Mouse (Mus musculus): ENCODE measurements at regions not wholly inside any gene's neighbourhood (a gene's known extent, or its start where the extent isn't known, plus 50 kb on each side); places are given as distances from the start of the nearest gene placed in this dataset.

DNA sequence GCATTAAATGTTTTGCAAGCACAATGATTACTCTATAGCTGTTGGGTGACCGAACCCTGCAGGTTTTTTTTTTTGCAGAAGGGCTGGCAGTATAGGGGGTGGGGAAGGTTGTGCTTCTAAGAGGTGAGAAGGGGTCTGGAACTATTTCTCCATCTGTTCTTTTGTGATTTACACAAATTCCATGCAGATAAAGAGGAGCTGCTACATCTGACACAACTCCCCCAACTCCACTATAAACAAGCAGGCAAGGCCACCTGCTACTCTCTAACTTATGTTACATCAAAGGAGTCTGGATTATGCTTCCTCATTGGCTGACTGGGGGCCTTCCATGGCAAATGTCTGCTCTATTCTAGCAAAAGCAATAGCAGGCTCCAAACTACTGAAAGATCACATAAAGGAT is 299.2 kb upstream of the Flrt2 start:
- Histone ChIP-seq H3K9ac (replicated peaks) (no peak overlapping the region), H3K9me3 (ENCODE audit: low read length) (no peaks in the 10 kb centered on the region), H3K4me1 (ENCODE audit: insufficient read depth) (no peaks in the 10 kb centered on the region), H3K4me2 (ENCODE audit: low read depth, low read length) (no peak overlapping the region), H3K27ac (ENCODE audit: low read depth) (no peak overlapping the region), H3K27me3 (ENCODE audit: insufficient read depth, low read length) (no peaks in the 10 kb centered on the region), H3K36me3 (replicated peaks; ENCODE audit: insufficient read depth, low read length) (no peaks in the 10 kb centered on the region), H3K4me3 (ENCODE audit: low read depth, low read length) (no peak overlapping the region)
- DNase-seq (no peak), ATAC-seq (no peak)
- 74% methylated on average over 1 of the region's 1 CpGs for WGBS (ENCODE audit: insufficient replicate concordance)
- no peak for TF ChIP-seq EP300 (IDR thresholded peaks at IDR 0.05; ENCODE audit: low read depth)
- TF ChIP-seq CTCF (IDR thresholded peaks at IDR 0.05; ENCODE audit: low read depth), result no peak

DNA sequence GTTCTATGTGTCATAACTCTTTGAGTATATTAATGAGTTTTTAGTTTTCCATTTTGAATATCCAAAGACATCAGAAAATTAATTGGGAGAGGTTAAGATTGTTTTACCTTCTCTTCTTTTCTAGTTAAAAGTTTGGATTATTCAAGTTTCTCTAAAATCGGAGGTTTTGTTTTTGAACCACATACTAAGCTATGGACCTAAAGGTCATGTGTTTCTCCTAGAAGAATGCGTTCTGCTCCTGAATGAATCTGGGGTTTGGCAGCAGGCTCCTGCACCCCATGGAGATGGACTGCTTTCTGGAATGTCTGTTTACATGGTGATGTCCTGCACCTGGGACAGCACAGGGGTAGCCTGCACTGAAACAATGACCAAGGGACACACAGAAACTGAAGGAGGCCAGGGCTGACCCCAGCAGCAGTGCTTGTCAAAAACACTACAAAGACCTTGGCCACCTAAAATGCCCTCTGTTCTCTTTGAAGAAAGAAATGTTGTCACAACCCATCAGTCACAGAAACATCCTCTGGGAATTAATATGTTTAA is 297.0 kb upstream of the Flrt2 start:
- Histone ChIP-seq H3K9ac (replicated peaks) (no peak overlapping the region), H3K36me3 (replicated peaks; ENCODE audit: insufficient read depth, low read length) (no peaks in the 10 kb centered on the region), H3K9me3 (ENCODE audit: low read length) (no peaks in the 10 kb centered on the region), H3K4me1 (ENCODE audit: insufficient read depth) (no peaks in the 10 kb centered on the region), H3K4me3 (ENCODE audit: low read depth, low read length) (no peak overlapping the region), H3K27me3 (ENCODE audit: insufficient read depth, low read length) (no peaks in the 10 kb centered on the region), H3K4me2 (ENCODE audit: low read depth, low read length) (no peak overlapping the region), H3K27ac (ENCODE audit: low read depth) (no peak overlapping the region)
- ATAC-seq (no peak), DNase-seq (no peak)
- TF ChIP-seq EP300 (IDR thresholded peaks at IDR 0.05; ENCODE audit: low read depth), result no peak
- TF ChIP-seq CTCF (IDR thresholded peaks at IDR 0.05; ENCODE audit: low read depth), result no peak
- WGBS (ENCODE audit: insufficient replicate concordance), result 81% methylated on average over 2 of the region's 2 CpGs

DNA sequence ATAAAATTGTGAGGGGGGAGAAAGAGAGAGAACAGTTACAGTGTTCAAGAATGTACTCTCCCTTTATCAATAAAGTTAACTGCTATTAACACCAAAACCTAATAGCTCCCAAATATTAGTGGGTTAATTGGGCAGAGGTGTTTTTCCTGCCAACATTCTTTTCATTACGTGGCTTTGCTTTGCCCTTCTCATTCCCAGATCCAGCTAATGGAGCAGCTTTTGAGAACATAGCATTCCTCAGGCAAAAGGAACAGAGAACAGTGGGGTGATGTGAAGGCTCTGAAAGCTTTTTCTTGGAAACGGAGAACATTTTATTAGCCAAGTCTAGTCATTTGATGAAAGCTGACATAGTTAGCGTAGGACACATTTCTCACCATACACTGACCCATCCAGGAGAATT is 271.2 kb upstream of the Flrt2 start:
- no peaks in the 10 kb centered on the region for H3K4me1 ChIP-seq (ENCODE audit: insufficient read depth)
- no peak for TF ChIP-seq EP300 (IDR thresholded peaks at IDR 0.05; ENCODE audit: low read depth)
- no peak for TF ChIP-seq CTCF (IDR thresholded peaks at IDR 0.05; ENCODE audit: low read depth)
- no peaks in the 10 kb centered on the region for H3K36me3 ChIP-seq (replicated peaks; ENCODE audit: insufficient read depth, low read length)
- no peak overlapping the region for H3K9ac ChIP-seq (replicated peaks)
- H3K4me2 ChIP-seq (ENCODE audit: low read depth, low read length), result no peak overlapping the region
- H3K27me3 ChIP-seq (ENCODE audit: insufficient read depth, low read length), result no peaks in the 10 kb centered on the region
- ATAC-seq (no peak), DNase-seq (no peak)
- H3K4me3 ChIP-seq (ENCODE audit: low read depth, low read length), result no peak overlapping the region
- whole genome bisulfite sequencing (ENCODE audit: insufficient replicate concordance), result 80% methylated on average over 3 of the region's 3 CpGs
- H3K27ac ChIP-seq (ENCODE audit: low read depth), result no peak overlapping the region
- no peaks in the 10 kb centered on the region for H3K9me3 ChIP-seq (ENCODE audit: low read length)

DNA sequence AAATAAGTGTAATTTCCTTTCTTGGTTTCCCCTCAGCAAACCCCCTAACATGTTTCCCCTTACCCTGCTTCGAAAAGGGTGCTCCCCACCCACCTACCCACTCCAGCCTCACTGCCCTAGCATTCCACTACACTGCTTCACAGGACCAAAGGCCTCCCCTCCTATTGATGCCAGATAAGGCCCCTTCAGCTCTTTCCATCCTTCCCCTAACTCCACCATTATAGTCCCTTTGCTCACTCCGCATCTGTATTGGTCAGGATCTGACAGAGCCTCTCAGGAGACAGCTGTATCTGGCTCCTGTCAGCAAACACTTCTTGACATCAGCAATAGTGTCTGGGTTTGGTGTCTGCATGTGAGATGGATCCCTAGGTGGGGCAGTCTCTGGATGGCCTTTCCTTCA is 267.3 kb upstream of the Flrt2 start:
- Histone ChIP-seq H3K9me3 (ENCODE audit: low read length) (no peaks in the 10 kb centered on the region), H3K36me3 (replicated peaks; ENCODE audit: insufficient read depth, low read length) (no peaks in the 10 kb centered on the region), H3K27ac (ENCODE audit: low read depth) (no peak overlapping the region), H3K4me1 (ENCODE audit: insufficient read depth) (no peaks in the 10 kb centered on the region), H3K27me3 (ENCODE audit: insufficient read depth, low read length) (no peaks in the 10 kb centered on the region), H3K4me3 (ENCODE audit: low read depth, low read length) (no peak overlapping the region), H3K4me2 (ENCODE audit: low read depth, low read length) (no peak overlapping the region), H3K9ac (replicated peaks) (no peak overlapping the region)
- DNase-seq (no peak), ATAC-seq (no peak)
- no peak for TF ChIP-seq CTCF (IDR thresholded peaks at IDR 0.05; ENCODE audit: low read depth)
- no peak for TF ChIP-seq EP300 (IDR thresholded peaks at IDR 0.05; ENCODE audit: low read depth)
- 65% methylated on average over 2 of the region's 2 CpGs for WGBS (ENCODE audit: insufficient replicate concordance)

DNA sequence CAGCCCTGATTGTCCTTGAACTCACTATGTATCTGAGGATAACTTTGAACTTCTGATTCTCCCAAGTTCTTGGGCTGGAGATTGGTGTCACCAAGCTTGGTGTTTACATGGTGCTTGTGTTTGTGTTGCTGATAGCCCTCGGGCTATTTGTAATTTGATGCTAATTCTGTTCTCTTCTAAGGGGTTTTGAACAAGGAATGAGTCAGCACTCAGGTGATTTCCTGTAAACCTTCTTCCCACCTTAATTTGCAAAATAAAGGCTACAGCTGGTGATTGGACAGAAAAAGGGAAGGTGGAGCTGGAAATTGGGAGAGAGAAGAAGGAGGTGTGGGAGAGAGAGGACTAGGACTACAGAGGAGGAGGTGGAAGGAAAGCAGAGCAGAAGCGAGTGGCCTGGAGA is 254.8 kb upstream of the Flrt2 start:
- Histone ChIP-seq H3K9me3 (ENCODE audit: low read length) (no peaks in the 10 kb centered on the region), H3K4me1 (ENCODE audit: insufficient read depth) (no peaks in the 10 kb centered on the region), H3K36me3 (replicated peaks; ENCODE audit: insufficient read depth, low read length) (no peaks in the 10 kb centered on the region), H3K27ac (ENCODE audit: low read depth) (no peak overlapping the region), H3K4me3 (ENCODE audit: low read depth, low read length) (no peak overlapping the region), H3K4me2 (ENCODE audit: low read depth, low read length) (no peak overlapping the region), H3K27me3 (ENCODE audit: insufficient read depth, low read length) (no peaks in the 10 kb centered on the region), H3K9ac (replicated peaks) (no peak overlapping the region)
- no peak for DNase-seq
- no peak for TF ChIP-seq EP300 (IDR thresholded peaks at IDR 0.05; ENCODE audit: low read depth)
- TF ChIP-seq CTCF (IDR thresholded peaks at IDR 0.05; ENCODE audit: low read depth), result no peak
- ATAC-seq, result no peak
- WGBS (ENCODE audit: insufficient replicate concordance), result 55% methylated on average over 2 of the region's 2 CpGs

DNA sequence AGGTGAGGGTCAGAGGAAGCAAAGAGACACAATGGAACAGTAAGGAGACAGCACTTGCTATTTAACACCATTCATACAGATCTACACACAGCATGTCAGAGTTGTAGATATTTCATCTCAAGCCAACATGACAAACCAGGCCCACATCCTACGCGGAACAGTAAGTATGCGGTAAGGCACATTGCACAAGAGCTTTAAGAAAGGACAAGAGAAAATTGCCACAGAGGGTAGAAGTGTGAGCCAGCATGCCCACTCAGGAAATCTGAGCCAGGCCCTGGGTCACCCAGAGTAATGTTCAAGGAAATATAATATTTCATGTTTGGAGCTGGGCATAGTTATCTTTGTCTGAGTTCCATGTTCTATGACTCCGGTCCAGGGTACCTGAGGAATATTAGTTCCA is 234.5 kb upstream of the Flrt2 start:
- 74% methylated on average over 4 of the region's 4 CpGs for WGBS (ENCODE audit: insufficient replicate concordance)
- TF ChIP-seq CTCF (IDR thresholded peaks at IDR 0.05; ENCODE audit: low read depth), result no peak
- no peak for TF ChIP-seq EP300 (IDR thresholded peaks at IDR 0.05; ENCODE audit: low read depth)
- no peaks in the 10 kb centered on the region for H3K9me3 ChIP-seq (ENCODE audit: low read length)
- ATAC-seq (peak; percentile 63), DNase-seq (peak; percentile 12)
- H3K9ac ChIP-seq (replicated peaks), result no peak overlapping the region
- H3K27me3 ChIP-seq (ENCODE audit: insufficient read depth, low read length), result no peaks in the 10 kb centered on the region
- H3K4me1 ChIP-seq (ENCODE audit: insufficient read depth), result no peaks in the 10 kb centered on the region
- H3K27ac ChIP-seq (ENCODE audit: low read depth), result no peak overlapping the region
- H3K36me3 ChIP-seq (replicated peaks; ENCODE audit: insufficient read depth, low read length), result no peaks in the 10 kb centered on the region
- H3K4me2 ChIP-seq (ENCODE audit: low read depth, low read length), result no peak overlapping the region
- no peak overlapping the region for H3K4me3 ChIP-seq (ENCODE audit: low read depth, low read length)

Measured in liver, postnatal 0 days (tissue).